Mouse (Mus musculus) megakaryocyte, embryonic 14.5 days (primary cell): Measurements from ENCODE around the gene Ago1. TPM values are rescaled to one million over a fixed set of nuclear protein-coding genes. Genes with fewer than 3 reads are reported as not detected.

Experiments used
- H3K27me3 ChIP-seq: replicated peaks from 2 replicates; pipeline ENCODE3; 2012; ENCODE audit warnings: inconsistent platforms
- H3K36me3 ChIP-seq: replicated peaks from 2 replicates; pipeline ENCODE3; 2012; ENCODE audit warnings: low read length, inconsistent platforms, mixed read lengths
- H3K4me1 ChIP-seq: 2 replicates; pipeline ENCODE4 v1.6.1; 2012; ENCODE audit warnings: inconsistent platforms
- H3K4me3 ChIP-seq: replicated peaks from 2 replicates; pipeline ENCODE3; 2012; ENCODE audit warnings: moderate library complexity, mild to moderate bottlenecking, inconsistent platforms
- H3K9me3 ChIP-seq: 2 replicates; pipeline ENCODE4 v1.6.1; 2012; ENCODE audit warnings: inconsistent platforms
- FLI1 ChIP-seq: IDR thresholded peaks from 2 replicates; pipeline ENCODE4 v1.6.1; 2012; ENCODE audit warnings: low read length, inconsistent platforms, mixed read lengths
- GATA1 ChIP-seq: IDR thresholded peaks from 3 replicates; pipeline ENCODE4 v1.6.1; 2012; ENCODE audit warnings: mixed read lengths, low read length, inconsistent platforms, borderline replicate concordance
- polyA plus RNA-seq: library from polyadenylated mRNA; stranded (reverse); fragments of >175 nt; gene quantifications from 2 replicates; pipeline ENCODE4 v1.2.3, GENCODE M21; 2012; ENCODE audit warnings: low replicate concordance; ENCODE audit not compliant: insufficient read depth

The Ago1 gene
- polyA plus RNA-seq, 1 experiment, result 2.3 TPM

DNA sequence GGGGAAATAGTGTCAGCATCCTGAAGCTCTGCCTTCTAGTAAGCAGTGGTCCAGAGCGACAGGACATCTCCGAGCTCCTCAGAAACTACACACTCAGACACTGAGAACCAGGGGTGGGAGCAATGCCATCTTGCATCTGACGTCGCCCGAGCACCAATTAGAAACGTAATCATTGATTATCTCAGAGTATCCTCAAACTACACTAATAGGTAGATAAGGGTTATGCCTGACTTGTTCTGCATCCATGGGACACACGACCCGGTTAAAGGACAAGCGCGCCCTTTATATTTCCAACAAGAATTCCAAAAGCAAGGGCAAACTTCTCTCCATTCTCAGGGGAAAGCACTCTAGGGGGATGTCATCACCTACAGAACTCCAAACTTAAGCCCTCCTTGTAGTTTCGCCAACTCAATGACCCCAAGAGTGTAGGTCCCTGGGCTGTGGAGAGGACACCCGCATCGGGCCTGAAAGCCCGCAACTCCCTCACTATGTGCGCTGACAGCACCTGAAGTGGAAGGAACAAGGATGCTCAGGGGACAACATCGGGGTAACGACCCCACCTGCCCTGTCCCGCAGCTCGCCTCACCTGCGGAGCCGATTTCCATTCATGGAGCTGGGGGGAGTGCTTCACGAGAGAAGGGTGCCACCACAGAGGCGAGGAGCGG lies 39.6 kb downstream of the Ago1 start:
- Histone ChIP-seq H3K4me1 (peaks cover 48% of the 10 kb centered on the region), H3K27me3 (no peaks in the 10 kb centered on the region), H3K9me3 (no peaks in the 10 kb centered on the region), H3K36me3 (peaks cover 14% of the 10 kb centered on the region), H3K4me3 (peak overlapping the region; percentile 100)
- TF ChIP-seq GATA1 (no peak), FLI1 (no peak)

- Histone ChIP-seq H3K4me1 (peaks cover 8% of the 10 kb centered on the region), H3K36me3 (peaks cover 11% of the 10 kb centered on the region), H3K9me3 (no peaks in the 10 kb centered on the region), H3K27me3 (no peaks in the 10 kb centered on the region), H3K4me3 (no peak overlapping the region)
- TF ChIP-seq GATA1, result no peak
- TF ChIP-seq FLI1, result no peak
These were observed 44.5 kb downstream of the Ago1 start for GRCm38 (mm10) chr4:126423866-126424265.

DNA sequence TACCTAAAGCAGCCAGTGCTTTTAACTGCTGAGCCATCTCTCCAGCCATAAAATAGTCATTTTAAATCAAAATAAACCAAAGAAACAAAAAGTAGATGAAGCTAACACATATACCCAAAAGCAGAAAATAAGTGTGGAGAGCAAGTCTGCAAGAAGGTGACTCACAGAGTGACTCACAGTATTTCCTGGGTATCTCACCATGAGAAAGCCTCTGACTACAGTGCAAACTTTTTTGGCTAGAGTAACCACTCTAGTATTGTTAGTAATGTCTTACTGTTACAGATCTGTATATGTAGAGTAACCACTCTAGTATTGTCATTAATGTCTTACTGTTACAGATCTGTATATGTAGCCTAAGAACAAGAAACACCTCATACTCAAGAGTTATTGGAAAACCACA lies 52.7 kb downstream of the Ago1 start:
- Histone ChIP-seq H3K4me3 (no peak overlapping the region), H3K9me3 (peaks cover 5% of the 10 kb centered on the region), H3K36me3 (peaks cover 32% of the 10 kb centered on the region), H3K4me1 (no peaks in the 10 kb centered on the region), H3K27me3 (no peaks in the 10 kb centered on the region)
- TF ChIP-seq GATA1 (no peak), FLI1 (no peak)

DNA sequence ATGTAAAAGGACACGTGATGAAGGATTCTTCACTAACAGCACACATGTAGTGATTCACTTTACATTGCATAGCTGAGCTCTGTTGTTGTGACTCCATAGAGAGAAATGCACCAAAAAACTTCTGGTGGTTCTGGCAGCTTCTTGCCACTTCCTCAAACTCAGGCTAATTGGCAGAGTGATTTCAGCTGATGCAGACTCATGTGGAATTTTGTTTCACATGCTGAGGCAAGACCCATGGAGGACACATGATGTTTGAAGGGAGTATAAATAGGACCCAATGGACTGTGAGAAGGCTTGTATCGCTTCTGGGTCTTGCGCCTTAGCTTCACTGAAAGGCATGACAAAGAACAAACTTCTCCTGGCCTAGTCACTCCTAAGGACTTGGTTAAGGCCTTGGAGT lies 55.9 kb downstream of the Ago1 start:
- peaks cover 23% of the 10 kb centered on the region for H3K36me3 ChIP-seq
- H3K9me3 ChIP-seq, result peaks cover under 1% of the 10 kb centered on the region; the same call in 1 of the 2 replicates
- H3K4me1 ChIP-seq, result no peaks in the 10 kb centered on the region
- no peak overlapping the region for H3K4me3 ChIP-seq
- TF ChIP-seq GATA1 (no peak), FLI1 (no peak)
- H3K27me3 ChIP-seq, result no peaks in the 10 kb centered on the region

Other genes with a start within 250 kb of the Ago1 start
- 90.9 and 105 TPM in 2 replicates for gene Map7d1, start 212.2 kb downstream of the Ago1 start, polyA plus RNA-seq
- gene Trappc3, start 206.3 kb downstream of the Ago1 start, polyA plus RNA-seq, result 4.8 and 29.6 TPM in 2 replicates
- gene Col8a2, start 181.8 kb downstream of the Ago1 start, polyA plus RNA-seq, result not detected in 2 replicates
- 28.0 and 35.0 TPM in 2 replicates for gene Adprhl2, start 146.9 kb downstream of the Ago1 start, polyA plus RNA-seq
- not detected in 2 replicates for gene Tekt2, start 142.9 kb downstream of the Ago1 start, polyA plus RNA-seq
- 0.02 and 4.4 TPM in 2 replicates for gene Ago3, start 39.0 kb downstream of the Ago1 start, polyA plus RNA-seq
- gene Ago4, start 64.9 kb upstream of the Ago1 start, polyA plus RNA-seq, result 0.02 TPM in 1 of 2 replicates, not detected in the other
- gene Clspn, start 88.4 kb upstream of the Ago1 start, polyA plus RNA-seq, result 1.7 TPM in 1 of 2 replicates, not detected in the other
- gene 5730409E04Rik, start 141.2 kb upstream of the Ago1 start, polyA plus RNA-seq, result 0.07 TPM in 1 of 2 replicates, not detected in the other
- 40.3 and 113 TPM in 2 replicates for gene Psmb2, start 209.0 kb upstream of the Ago1 start, polyA plus RNA-seq